In the genomic region with DNA sequence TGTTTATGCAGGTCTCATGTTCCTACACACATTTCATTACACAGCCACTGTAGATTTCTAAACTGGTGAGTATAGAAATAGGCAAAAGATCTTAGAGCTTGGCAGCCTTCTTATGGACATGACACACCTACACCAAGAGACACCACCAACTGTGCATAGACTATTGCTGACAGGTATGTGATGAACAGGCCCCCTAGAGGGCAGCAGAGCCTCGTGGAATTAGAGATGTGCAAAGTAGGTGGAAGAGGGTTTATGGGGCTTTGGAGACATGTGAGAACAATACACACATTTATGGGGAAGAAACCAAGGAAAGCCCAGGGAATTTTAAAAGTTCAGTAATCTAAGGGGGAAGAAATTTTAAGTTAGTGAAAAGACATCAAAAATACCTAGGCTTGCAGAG, we compare ENCODE assay signal across 9 mouse cellular contexts.
DNase-seq lines count a peak whose midpoint lies in the region; ATAC-seq and TF ChIP-seq lines count a peak whose summit lies in the region.
"Had no signal": no experiment of that assay in that cellular context is flagged by ENCODE, and none has a peak within 500 bp of the region (broad histone marks: within the 10 kb centered on the region; RNA-seq: fewer than 3 reads in every experiment).

No protein-coding gene starts in this region.

- no peaks in the 10 kb centered on the region for H3K4me1 ChIP-seq in heart, embryonic 11.5 days (ENCODE audit: control insufficient read depth, insufficient read depth, low read length)
- H3K4me1 ChIP-seq in midbrain, postnatal 0 days (ENCODE audit: insufficient read depth, low read length), result no peaks in the 10 kb centered on the region
- H3K4me1 ChIP-seq: lung, embryonic 15.5 days had no signal

- no peaks in the 10 kb centered on the region for H3K9me3 ChIP-seq in heart, embryonic 11.5 days (replicated peaks; ENCODE audit: control insufficient read depth, low read length)
- no peaks in the 10 kb centered on the region for H3K9me3 ChIP-seq in midbrain, postnatal 0 days (ENCODE audit: low read length)
- H3K9me3 ChIP-seq: lung, embryonic 15.5 days had no signal

- H3K4me3 ChIP-seq in heart, embryonic 11.5 days (ENCODE audit: low read depth, low read length), result no peak overlapping the region
- no peak overlapping the region for H3K4me3 ChIP-seq in midbrain, postnatal 0 days (ENCODE audit: low read depth, low read length)
- H3K4me3 ChIP-seq: lung, embryonic 15.5 days had no signal

- H3K27me3 ChIP-seq in heart, embryonic 11.5 days (ENCODE audit: control insufficient read depth, insufficient read depth, low read length), result no peaks in the 10 kb centered on the region
- H3K27me3 ChIP-seq in midbrain, postnatal 0 days (ENCODE audit: insufficient read depth, low read length), result no peaks in the 10 kb centered on the region
- H3K27me3 ChIP-seq: lung, embryonic 15.5 days had no signal

- H3K27ac ChIP-seq in heart, embryonic 11.5 days (ENCODE audit: low read depth, low read length), result no peak overlapping the region
- no peak overlapping the region for H3K27ac ChIP-seq in midbrain, postnatal 0 days (ENCODE audit: low read depth, low read length)
- H3K27ac ChIP-seq: lung, embryonic 15.5 days had no signal

- WGBS in heart, embryonic 11.5 days (ENCODE audit: insufficient replicate concordance), result 2% methylated on average over 1 of the region's 1 CpGs
- WGBS in midbrain, postnatal 0 days, result 11% methylated on average over 1 of the region's 1 CpGs

- no peak overlapping the region for H3K9ac ChIP-seq in heart, embryonic 11.5 days (ENCODE audit: low read depth, low read length)
- no peak overlapping the region for H3K9ac ChIP-seq in midbrain, postnatal 0 days (replicated peaks; ENCODE audit: low read length, poor library complexity, severe bottlenecking)
- H3K9ac ChIP-seq: lung, embryonic 15.5 days had no signal

- peak; percentile 87 for DNase-seq in heart, adult 11 months
- DNase-seq in c-Kit-positive CD71-positive TER-119-negative erythroid progenitor cells, embryonic 14.5 days (ENCODE audit: low read depth), result peak; percentile 17
- DNase-seq in forelimb bud, embryonic 11.5 days (ENCODE audit: low read depth, low spot score), result peak; percentile 58
- peak; percentile 69 for DNase-seq in induced T-regulatory cell, adult 2 months (ENCODE audit: low read depth)
- peak; percentile 28 to 32 for DNase-seq in left cerebral cortex, postnatal 14 days (ENCODE audit: low spot score in 2 of 2)
- peak; percentile 40 for DNase-seq in midbrain, postnatal 0 days (ENCODE audit: low spot score)
- DNase-seq in spleen, postnatal 36 days (ENCODE audit: low spot score in 2 of 2), result peak; percentile 66 to 71

- TF ChIP-seq CTCF in midbrain, postnatal 0 days (IDR thresholded peaks at IDR 0.05), result peak; percentile 69

- no peaks in the 10 kb centered on the region for H3K36me3 ChIP-seq in heart, embryonic 11.5 days (ENCODE audit: control insufficient read depth, insufficient read depth, low read length)
- H3K36me3 ChIP-seq in midbrain, postnatal 0 days (ENCODE audit: insufficient read depth, low read length), result no peaks in the 10 kb centered on the region
- H3K36me3 ChIP-seq: lung, embryonic 15.5 days had no signal

- no peak for ATAC-seq in heart, embryonic 11.5 days (replicated peaks; ENCODE audit: insufficient number of reproducible peaks, low FRiP score, low TSS enrichment)
- ATAC-seq in midbrain, postnatal 0 days (ENCODE audit: low FRiP score), result no peak

- intact Hi-C loops in left cerebral cortex, postnatal 14 days (cut with DNase I), result loop anchor here (2.0 to 5.0 kb wide), 2 partner anchors 260 to 447 kb away; no protein-coding TSS in a partner anchor

- no peak overlapping the region for H3K4me2 ChIP-seq in heart, embryonic 11.5 days
- no peak overlapping the region for H3K4me2 ChIP-seq in midbrain, postnatal 0 days (ENCODE audit: low read depth, low read length, poor library complexity, severe bottlenecking)
- H3K4me2 ChIP-seq: lung, embryonic 15.5 days had no signal

Comparison
In these comparisons a context has a peak if more than half of its experiments do, and no peak if none do; other contexts are left out.
1. DNase-seq: peak in every context shown above with its lines; median percentile 87 in heart, adult 11 months; 69 in induced T-regulatory cell, adult 2 months; 68 in spleen, postnatal 36 days; 58 in forelimb bud, embryonic 11.5 days; 40 in midbrain, postnatal 0 days; 30 in left cerebral cortex, postnatal 14 days; 17 in c-Kit-positive CD71-positive TER-119-negative erythroid progenitor cells, embryonic 14.5 days.